Mouse (Mus musculus): ENCODE results near the gene Deup1. TPM values are rescaled to one million over a fixed set of nuclear protein-coding genes. Genes with fewer than 3 reads are reported as not detected.
"Not testable (repeated sequence)": the region's sequence is repeated elsewhere in the genome, so short reads cannot be mapped to it uniquely, and the experiment has no call there.

Gene Deup1
- total and polyA plus RNA-seq, 2 experiments from 2014 or later: 1.7 to 2.6 TPM

DNA sequence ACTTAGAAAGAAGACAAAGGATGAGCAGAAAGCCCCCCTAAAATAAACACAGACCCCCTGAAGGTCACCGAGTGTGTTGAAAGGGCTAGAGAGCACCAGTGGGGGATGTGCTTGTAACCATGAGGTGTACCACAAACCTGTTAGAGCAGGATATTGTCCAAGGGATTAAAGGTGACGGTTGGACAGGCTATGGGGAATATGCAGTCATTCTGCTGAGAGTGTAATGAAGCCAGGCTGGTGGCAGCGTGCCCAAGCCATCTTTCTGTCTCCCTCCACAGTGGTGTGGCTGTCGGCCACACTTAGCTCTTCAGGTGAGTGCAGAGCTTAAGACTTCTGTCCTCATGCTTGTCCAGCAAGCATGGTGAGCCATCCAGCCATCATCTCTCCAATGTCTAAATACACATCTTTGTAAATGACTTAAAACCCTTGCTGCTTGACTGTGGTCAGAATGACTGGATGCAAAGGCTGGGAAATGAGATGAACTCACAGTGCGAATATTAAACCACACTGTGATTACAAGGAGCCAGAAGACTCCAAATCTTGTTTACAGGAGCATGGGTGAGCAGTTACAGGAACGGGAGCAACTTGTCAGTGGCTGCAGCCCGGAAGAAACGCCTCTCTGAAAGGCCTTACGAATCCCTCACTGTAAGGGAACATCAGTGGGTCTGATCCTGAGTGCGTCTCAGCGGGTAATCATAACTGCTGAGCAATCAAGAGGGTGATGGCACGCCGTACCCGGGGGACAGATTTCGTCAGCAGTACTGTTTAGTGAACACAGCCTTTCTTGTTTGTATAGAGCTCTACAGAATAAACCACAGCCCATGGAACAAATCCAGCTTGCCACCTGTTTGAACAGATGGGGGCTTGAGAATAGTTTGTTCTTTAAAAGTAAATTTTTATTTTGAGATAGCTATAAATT lies 75.5 kb downstream of the Deup1 start:
- peak; percentile 30 for DNase-seq (ENCODE audit: low spot score)
- no peak for ATAC-seq
- TF ChIP-seq CTCF (IDR thresholded peaks at IDR 0.05; ENCODE audit: low read depth): no peak
- no peaks in the 10 kb centered on the region for H3K4me1 ChIP-seq (ENCODE audit: insufficient read depth, low read length)
- H3K9ac ChIP-seq (replicated peaks; ENCODE audit: low read length): no peak overlapping the region
- no peak overlapping the region for H3K4me3 ChIP-seq (ENCODE audit: low read length)
- no peak overlapping the region for H3K4me2 ChIP-seq (ENCODE audit: low read depth, low read length)
- H3K36me3 ChIP-seq (ENCODE audit: insufficient read depth, low read length): no peaks in the 10 kb centered on the region
- H3K9me3 ChIP-seq (ENCODE audit: low read length): no peaks in the 10 kb centered on the region
- WGBS: 61% methylated on average over 15 of the region's 15 CpGs
- no peak overlapping the region for H3K27ac ChIP-seq
- H3K27me3 ChIP-seq (ENCODE audit: insufficient read depth, low read length): no peaks in the 10 kb centered on the region

DNA sequence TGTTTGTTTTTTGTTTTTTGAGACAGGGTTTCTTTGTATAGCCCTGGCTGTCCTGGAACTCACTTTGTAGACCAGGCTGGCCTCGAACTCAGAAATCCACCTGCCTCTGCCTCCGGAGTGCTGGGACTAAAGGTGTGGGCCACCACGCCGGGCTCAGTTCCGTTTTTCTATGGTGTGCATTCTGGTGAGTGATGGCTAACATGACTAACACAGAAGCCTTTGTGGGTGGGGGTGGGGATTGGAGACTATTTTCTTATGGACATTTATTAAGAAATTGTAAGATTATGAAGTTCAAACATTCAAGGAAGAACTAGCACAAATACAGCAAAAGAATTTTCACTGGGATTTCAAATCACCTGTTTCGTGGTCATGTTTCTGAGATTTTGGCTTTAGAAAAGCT lies 76.7 kb downstream of the Deup1 start:
- ATAC-seq; H3K27ac ChIP-seq; H3K36me3 ChIP-seq (ENCODE audit: insufficient read depth, low read length); DNase-seq (ENCODE audit: low spot score); H3K27me3 ChIP-seq (ENCODE audit: insufficient read depth, low read length); H3K9ac ChIP-seq (replicated peaks; ENCODE audit: low read length); H3K4me1 ChIP-seq (ENCODE audit: insufficient read depth, low read length); H3K4me2 ChIP-seq (ENCODE audit: low read depth, low read length); H3K9me3 ChIP-seq (ENCODE audit: low read length); H3K4me3 ChIP-seq (ENCODE audit: low read length): not testable (repeated sequence)
- WGBS: 92% methylated on average over 6 of the region's 6 CpGs

DNA sequence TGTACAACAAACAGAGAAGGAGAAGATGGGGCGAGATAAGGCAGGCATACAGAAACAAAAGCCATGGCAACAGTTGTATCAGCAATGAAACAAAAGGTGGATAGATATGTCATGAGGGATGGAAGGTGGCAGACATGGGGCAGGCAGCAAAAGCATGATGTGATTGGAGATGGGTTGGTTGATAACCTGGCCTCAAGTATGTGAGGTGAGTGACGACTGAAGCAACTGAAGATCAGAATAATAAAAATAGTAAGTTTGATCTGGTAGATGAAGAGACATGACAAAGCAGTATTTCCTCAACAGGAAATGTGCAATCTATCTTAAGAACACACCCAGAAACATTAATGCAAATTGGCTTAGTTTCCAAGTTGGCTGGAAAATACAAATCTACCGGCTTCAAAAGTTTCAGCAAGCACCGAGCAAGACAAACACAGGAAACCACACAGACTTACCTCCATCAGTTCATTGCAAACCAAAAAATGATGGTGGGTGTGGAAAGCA lies 77.2 kb downstream of the Deup1 start:
- Histone ChIP-seq H3K4me2 (ENCODE audit: low read depth, low read length) (no peak overlapping the region), H3K4me3 (ENCODE audit: low read length) (no peak overlapping the region), H3K9me3 (ENCODE audit: low read length) (no peaks in the 10 kb centered on the region), H3K9ac (replicated peaks; ENCODE audit: low read length) (no peak overlapping the region), H3K27ac (no peak overlapping the region), H3K4me1 (ENCODE audit: insufficient read depth, low read length) (no peaks in the 10 kb centered on the region), H3K36me3 (ENCODE audit: insufficient read depth, low read length) (no peaks in the 10 kb centered on the region), H3K27me3 (ENCODE audit: insufficient read depth, low read length) (no peaks in the 10 kb centered on the region)
- 91% methylated on average over 4 of the region's 4 CpGs for WGBS
- DNase-seq (ENCODE audit: low spot score) (no peak), ATAC-seq (no peak)
- no peak for TF ChIP-seq CTCF (IDR thresholded peaks at IDR 0.05; ENCODE audit: low read depth)

DNA sequence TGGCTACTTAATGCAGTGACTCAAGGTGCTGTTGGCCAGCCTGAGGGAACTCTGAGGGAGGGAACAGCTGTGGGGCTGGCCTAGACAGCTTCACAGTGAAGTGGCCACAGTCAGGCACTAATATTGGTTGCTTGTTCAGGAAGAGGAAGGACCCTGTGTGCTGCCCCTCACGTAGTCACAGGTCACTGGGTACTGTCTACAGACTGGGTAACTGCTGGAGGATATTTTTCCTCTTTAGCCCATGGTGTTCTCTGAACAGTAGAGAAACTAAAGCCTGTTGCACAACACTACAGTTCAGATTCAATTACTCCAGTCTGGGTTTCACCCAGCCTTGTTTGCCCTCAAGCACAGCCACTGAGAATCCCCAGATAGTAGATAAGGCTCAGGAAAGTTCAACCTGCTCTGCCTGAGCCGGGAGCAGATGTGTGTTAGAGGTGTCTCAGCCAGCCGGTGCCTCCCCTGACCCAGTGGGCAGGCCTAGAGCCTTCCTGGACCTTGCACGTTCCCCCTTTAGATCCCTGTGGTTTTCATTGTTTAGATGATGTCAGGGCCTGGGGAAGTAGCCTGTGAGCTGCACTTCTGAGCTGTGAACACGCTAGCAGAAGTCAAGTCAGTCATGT lies 85.9 kb downstream of the Deup1 start:
- no peak overlapping the region for H3K4me3 ChIP-seq (ENCODE audit: low read length)
- ATAC-seq: no peak
- 70% methylated on average over 5 of the region's 5 CpGs for WGBS

DNA sequence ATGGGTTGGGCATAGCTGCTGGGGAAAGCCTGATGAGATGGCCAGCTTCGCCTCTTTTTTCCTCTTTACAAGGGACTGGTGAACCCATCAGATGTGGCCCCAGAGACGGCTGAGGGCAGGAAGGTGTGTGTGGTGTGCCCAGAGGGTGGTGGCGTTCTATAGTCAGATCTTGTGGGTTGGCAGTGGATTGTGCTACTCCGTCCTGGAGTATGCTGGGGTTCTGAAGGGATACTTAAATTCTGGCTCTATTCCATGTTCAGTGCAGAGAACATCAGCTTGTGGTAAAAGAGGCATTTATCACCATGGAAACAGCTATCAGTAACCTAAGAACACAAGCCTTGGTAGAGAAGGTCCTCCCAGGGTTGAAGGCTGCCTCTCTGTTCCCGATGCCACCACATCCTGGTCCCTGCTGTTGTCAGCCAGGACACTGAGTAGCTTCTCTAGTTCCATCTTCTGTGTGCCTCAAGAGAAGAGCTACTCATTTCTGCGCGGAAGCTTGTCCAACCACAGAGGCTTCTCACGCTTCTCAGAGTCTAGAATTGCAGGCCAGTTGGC lies 88.7 kb downstream of the Deup1 start:
- TF ChIP-seq CTCF (IDR thresholded peaks at IDR 0.05; ENCODE audit: low read depth): no peak
- DNase-seq (ENCODE audit: low spot score) (no peak), ATAC-seq (no peak)
- Histone ChIP-seq H3K36me3 (ENCODE audit: insufficient read depth, low read length) (no peaks in the 10 kb centered on the region), H3K4me2 (ENCODE audit: low read depth, low read length) (no peak overlapping the region), H3K4me1 (ENCODE audit: insufficient read depth, low read length) (0 out of 2 replicates have a peak, but pooled peaks cover 2% of the 10 kb centered on the region), H3K27ac (no peak overlapping the region), H3K27me3 (ENCODE audit: insufficient read depth, low read length) (no peaks in the 10 kb centered on the region), H3K9ac (replicated peaks; ENCODE audit: low read length) (no peak overlapping the region), H3K4me3 (ENCODE audit: low read length) (no peak overlapping the region), H3K9me3 (ENCODE audit: low read length) (no peaks in the 10 kb centered on the region)
- WGBS: 82% methylated on average over 8 of the region's 8 CpGs

More for the DNA sequence above, 85.9 kb downstream of the Deup1 start:
- no peak for DNase-seq (ENCODE audit: low spot score)
- Histone ChIP-seq H3K27ac (no peak overlapping the region), H3K9me3 (ENCODE audit: low read length) (no peaks in the 10 kb centered on the region), H3K36me3 (ENCODE audit: insufficient read depth, low read length) (no peaks in the 10 kb centered on the region), H3K9ac (replicated peaks; ENCODE audit: low read length) (no peak overlapping the region), H3K4me2 (ENCODE audit: low read depth, low read length) (no peak overlapping the region), H3K27me3 (ENCODE audit: insufficient read depth, low read length) (no peaks in the 10 kb centered on the region), H3K4me1 (ENCODE audit: insufficient read depth, low read length) (no peaks in the 10 kb centered on the region)
- no peak for TF ChIP-seq CTCF (IDR thresholded peaks at IDR 0.05; ENCODE audit: low read depth)

DNA sequence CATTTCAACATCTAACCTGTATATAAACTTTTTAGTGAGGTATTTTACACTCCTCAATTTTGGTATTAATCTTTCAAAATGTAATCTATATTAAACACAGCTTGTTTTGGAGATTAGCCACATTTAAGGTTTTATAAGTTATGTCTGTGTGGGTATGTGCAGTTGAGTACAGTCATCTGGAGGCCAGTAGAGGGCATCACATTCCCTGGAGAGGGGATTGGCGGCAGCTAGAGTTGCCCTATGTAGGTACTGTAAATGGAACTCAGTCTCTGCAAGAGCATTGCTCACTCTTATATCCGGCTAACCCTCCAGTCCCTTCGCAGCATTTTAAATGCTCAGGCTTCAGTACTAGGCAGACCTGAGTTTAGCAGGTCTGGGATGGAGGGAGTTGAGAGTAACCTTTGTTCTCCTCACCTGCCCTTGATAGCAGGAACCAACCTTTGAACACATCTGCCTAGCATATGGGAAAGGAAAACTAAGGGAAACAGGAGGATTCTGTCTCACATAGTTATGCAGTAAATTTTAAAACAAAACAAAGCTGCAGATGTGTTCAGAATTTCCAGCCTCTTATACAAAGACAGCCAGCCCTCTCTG lies 90.2 kb downstream of the Deup1 start:
- DNase-seq (ENCODE audit: low spot score) (no peak), ATAC-seq (no peak)
- TF ChIP-seq CTCF (IDR thresholded peaks at IDR 0.05; ENCODE audit: low read depth): no peak
- Histone ChIP-seq H3K27ac (no peak overlapping the region), H3K27me3 (ENCODE audit: insufficient read depth, low read length) (no peaks in the 10 kb centered on the region), H3K4me1 (ENCODE audit: insufficient read depth, low read length) (0 out of 2 replicates have a peak, but pooled peaks cover 5% of the 10 kb centered on the region), H3K4me2 (ENCODE audit: low read depth, low read length) (no peak overlapping the region), H3K4me3 (ENCODE audit: low read length) (no peak overlapping the region), H3K9me3 (ENCODE audit: low read length) (no peaks in the 10 kb centered on the region), H3K36me3 (ENCODE audit: insufficient read depth, low read length) (no peaks in the 10 kb centered on the region), H3K9ac (replicated peaks; ENCODE audit: low read length) (no peak overlapping the region)
- WGBS: 86% methylated on average over 3 of the region's 3 CpGs
